Mouse (Mus musculus) forebrain, embryonic 11.5 days (tissue): ENCODE measurements around the gene Pin1. TPM values are rescaled to one million over a fixed set of nuclear protein-coding genes. Genes with fewer than 3 reads are reported as not detected.

Experiments used
- ATAC-seq: fragments of 200-750 bp; cut with Nextera tagmentation; replicated peaks from 2 replicates; pipeline ENCODE4 v1.8.0; 2017; ENCODE audit warnings: moderate TSS enrichment; ENCODE audit not compliant: low FRiP score
- DNase-seq: peaks from one replicate; pipeline ENCODE4 v3.0.0-alpha.2; 2017; ENCODE audit warnings: low spot score
- H3K27ac ChIP-seq: fragments of 300-500 bp; sonication (generic); 2 replicates; pipeline ENCODE4 v1.5.1; 2014; ENCODE audit warnings: low read depth, low read length
- H3K27me3 ChIP-seq: fragments of 300-500 bp; sonication (generic); 2 replicates; pipeline ENCODE4 v1.6.1; 2014; ENCODE audit warnings: mild to moderate bottlenecking, low read length, mixed read lengths; ENCODE audit not compliant: control insufficient read depth, insufficient read depth
- H3K36me3 ChIP-seq: fragments of 300-500 bp; sonication (generic); 2 replicates; pipeline ENCODE4 v1.6.1; 2014; ENCODE audit warnings: mild to moderate bottlenecking, low read length, moderate library complexity, mixed read lengths; ENCODE audit not compliant: control insufficient read depth, insufficient read depth
- H3K4me1 ChIP-seq: fragments of 300-500 bp; sonication (generic); replicated peaks from 2 replicates; pipeline ENCODE4 v1.6.1; 2014; ENCODE audit warnings: low read length, mixed read lengths; ENCODE audit not compliant: control insufficient read depth, insufficient read depth
- H3K4me2 ChIP-seq: fragments of 300-500 bp; sonication (generic); 2 replicates; pipeline ENCODE4 v1.6.1; 2014; ENCODE audit warnings: low read depth, mild to moderate bottlenecking, low read length, moderate library complexity, mixed read lengths; ENCODE audit not compliant: severe bottlenecking
- H3K4me3 ChIP-seq: fragments of 300-500 bp; sonication (generic); 2 replicates; pipeline ENCODE4 v1.5.1; 2014; ENCODE audit warnings: low read depth, low read length
- H3K9ac ChIP-seq: fragments of 300-500 bp; sonication (generic); 2 replicates; pipeline ENCODE4 v1.6.1; 2014; ENCODE audit warnings: low read length
- H3K9me3 ChIP-seq: fragments of 300-500 bp; sonication (generic); 2 replicates; pipeline ENCODE4 v1.6.1; 2016; ENCODE audit warnings: low read length, mixed read lengths; ENCODE audit not compliant: control insufficient read depth
- WGBS: fragments of 180-500 bp; shearing (Covaris S2); extraction: QIAGEN DNeasy Blood & Tissue Kit; methylation state at CpG from one replicate; pipeline ENCODE4 v1.1.7; 2014; 5-methylcytosine and 5-hydroxymethylcytosine counted together
- polyA plus RNA-seq: library from polyadenylated mRNA; unstranded; fragments of >200 nt; fragmentation: Nextera tagmentation; extraction: Ambion mirVana; gene quantifications from 2 replicates; pipeline ENCODE4 v1.2.1, GENCODE M21; 2014

The Pin1 gene
- polyA plus RNA-seq, 1 experiment from 2014 or later: 63.0 TPM

- H3K36me3 ChIP-seq: peaks cover 2% of the 10 kb centered on the region; the same call in 1 of the 2 replicates
- WGBS: 1% methylated on average over 43 of the region's 43 CpGs
- ATAC-seq: no peak
- H3K4me3 ChIP-seq: peak within 1 kb of the TSS; percentile 86
- peak within 1 kb of the TSS; percentile 75 for H3K9ac ChIP-seq
- H3K4me1 ChIP-seq: peaks cover 8% of the 10 kb centered on the region
- H3K4me2 ChIP-seq: peak within 1 kb of the TSS; percentile 94
- H3K27ac ChIP-seq: peak within 1 kb of the TSS; percentile 46; the same call in 1 of the 2 replicates
- no peaks in the 10 kb centered on the region for H3K27me3 ChIP-seq
- H3K9me3 ChIP-seq: no peaks in the 10 kb centered on the region
- peak; percentile 84 for DNase-seq
Observed at GRCm38 (mm10) chr9:20644360-20645081, 7.4 kb upstream of the Pin1 start, which contains the start of gene Fbxl12. Fbxl12 (minus strand) TSS chr9:20644767.

- 4% methylated on average over 17 of the region's 17 CpGs for WGBS
- peak overlapping the region; percentile 86 for H3K4me3 ChIP-seq
- H3K9me3 ChIP-seq: no peaks in the 10 kb centered on the region
- peaks cover 2% of the 10 kb centered on the region; the same call in 1 of the 2 replicates for H3K36me3 ChIP-seq
- no peak for ATAC-seq
- peak overlapping the region; percentile 75 for H3K9ac ChIP-seq
- H3K4me1 ChIP-seq: peaks cover 8% of the 10 kb centered on the region
- peak overlapping the region; percentile 46; the same call in 1 of the 2 replicates for H3K27ac ChIP-seq
- no peak for DNase-seq
- H3K27me3 ChIP-seq: no peaks in the 10 kb centered on the region
- peak overlapping the region; percentile 94 for H3K4me2 ChIP-seq
Observed at GRCm38 (mm10) chr9:20645121-20645520, 6.8 kb upstream of the Pin1 start.

GRCm38 (mm10) chr9:20652260-20652658 is 364 bp downstream of the Pin1 start:
- Histone ChIP-seq H3K36me3 (peaks cover 7% of the 10 kb centered on the region), H3K27me3 (no peaks in the 10 kb centered on the region), H3K9me3 (no peaks in the 10 kb centered on the region), H3K9ac (peak overlapping the region; percentile 87), H3K4me3 (peak overlapping the region; percentile 95), H3K4me1 (peaks cover 15% of the 10 kb centered on the region), H3K4me2 (peak overlapping the region; percentile 68), H3K27ac (peak overlapping the region; percentile 37; the same call in 1 of the 2 replicates)
- ATAC-seq (peak; percentile 28), DNase-seq (peak; percentile 73)
- under 1% methylated on average over 25 of the region's 25 CpGs for WGBS

GRCm38 (mm10) chr9:20653859-20654258 is 2.0 kb downstream of the Pin1 start:
- no peak overlapping the region for H3K27ac ChIP-seq
- peaks cover 15% of the 10 kb centered on the region for H3K4me1 ChIP-seq
- H3K27me3 ChIP-seq: no peaks in the 10 kb centered on the region
- no peak for DNase-seq
- no peak overlapping the region for H3K4me3 ChIP-seq
- no peak overlapping the region for H3K9ac ChIP-seq
- ATAC-seq: no peak
- WGBS: 89% methylated on average over 3 of the region's 3 CpGs
- H3K9me3 ChIP-seq: no peaks in the 10 kb centered on the region
- peaks cover 7% of the 10 kb centered on the region for H3K36me3 ChIP-seq
- no peak overlapping the region for H3K4me2 ChIP-seq

GRCm38 (mm10) chr9:20657546-20657945 is 5.7 kb downstream of the Pin1 start:
- no peak for DNase-seq
- H3K4me1 ChIP-seq: peaks cover 9% of the 10 kb centered on the region; the same call in 1 of the 2 replicates
- no peak overlapping the region for H3K4me2 ChIP-seq
- peaks cover 11% of the 10 kb centered on the region for H3K36me3 ChIP-seq
- no peak overlapping the region for H3K9ac ChIP-seq
- WGBS: 94% methylated on average over 3 of the region's 3 CpGs
- H3K27me3 ChIP-seq: no peaks in the 10 kb centered on the region
- no peak for ATAC-seq
- H3K9me3 ChIP-seq: no peaks in the 10 kb centered on the region
- no peak overlapping the region for H3K4me3 ChIP-seq
- no peak overlapping the region for H3K27ac ChIP-seq

- H3K9me3 ChIP-seq: no peaks in the 10 kb centered on the region
- WGBS: 64% methylated on average over 3 of the region's 3 CpGs
- DNase-seq: peak; percentile 83
- no peak for ATAC-seq
- H3K9ac ChIP-seq: no peak overlapping the region
- no peak overlapping the region for H3K27ac ChIP-seq
- peaks cover 8% of the 10 kb centered on the region; the same call in 1 of the 2 replicates for H3K36me3 ChIP-seq
- H3K4me1 ChIP-seq: peaks cover 12% of the 10 kb centered on the region
- no peaks in the 10 kb centered on the region for H3K27me3 ChIP-seq
- no peak overlapping the region for H3K4me3 ChIP-seq
- H3K4me2 ChIP-seq: no peak overlapping the region
Observed at GRCm38 (mm10) chr9:20662325-20662724, 10.4 kb downstream of the Pin1 start.

- Histone ChIP-seq H3K9me3 (no peaks in the 10 kb centered on the region), H3K4me1 (peaks cover 12% of the 10 kb centered on the region), H3K4me2 (no peak overlapping the region), H3K27me3 (no peaks in the 10 kb centered on the region), H3K36me3 (peaks cover 8% of the 10 kb centered on the region; the same call in 1 of the 2 replicates), H3K27ac (no peak overlapping the region), H3K9ac (no peak overlapping the region), H3K4me3 (no peak overlapping the region)
- no peak for DNase-seq
- no peak for ATAC-seq
- 98% methylated on average over 8 of the region's 8 CpGs for WGBS
Observed at GRCm38 (mm10) chr9:20662874-20663273, 11.0 kb downstream of the Pin1 start.

- Histone ChIP-seq H3K27ac (0 out of 2 replicates have a peak overlapping the region, but pooled peaks have one; percentile 50), H3K4me1 (peaks cover 12% of the 10 kb centered on the region), H3K4me2 (no peak overlapping the region), H3K4me3 (no peak overlapping the region), H3K27me3 (no peaks in the 10 kb centered on the region), H3K9ac (no peak overlapping the region), H3K9me3 (no peaks in the 10 kb centered on the region), H3K36me3 (peaks cover 8% of the 10 kb centered on the region; the same call in 1 of the 2 replicates)
- 98% methylated on average over 2 of the region's 2 CpGs for WGBS
- DNase-seq (no peak), ATAC-seq (0 out of 2 replicates have a peak, but pooled peaks have one; percentile 1)
Observed at GRCm38 (mm10) chr9:20663956-20664355, 12.1 kb downstream of the Pin1 start.
